Mouse (Mus musculus) MEL (cell line): Measurements from ENCODE around the gene Cdhr4. TPM values are rescaled to one million over a fixed set of nuclear protein-coding genes. Genes with fewer than 3 reads are reported as not detected.
A peak's percentile ranks its signal among the peaks of the same experiment; 100 is the strongest.

ENCODE experiments used
- BHLHE40 ChIP-seq: IDR thresholded peaks from 2 replicates; pipeline ENCODE4 v1.6.1; 2012; ENCODE audit warnings: low read depth, mild to moderate bottlenecking, inconsistent platforms, low read length, improper control_type of control experiment, borderline replicate concordance
- CHD2 ChIP-seq: IDR thresholded peaks from 2 replicates; pipeline ENCODE4 v1.6.1; 2011; ENCODE audit warnings: low read length, improper control_type of control experiment
- CTCF ChIP-seq, 3 experiments: IDR thresholded peaks in 2 of 3; conservative IDR thresholded peaks in 1 of 3; 2 replicates each; pipeline ENCODE4 v1.5.1; 2011 to 2012; ENCODE audit warnings: low read length in 3 of 3, low read depth in 2 of 3, mild to moderate bottlenecking in 2 of 3, improper control_type of control experiment in 1 of 3, inconsistent platforms in 1 of 3, mixed read lengths in 1 of 3, moderate library complexity in 1 of 3; ENCODE audit not compliant: control insufficient read depth in 1 of 3, insufficient read depth in 1 of 3, poor library complexity in 1 of 3, severe bottlenecking in 1 of 3
- E2F4 ChIP-seq: IDR thresholded peaks from 2 replicates; pipeline ENCODE4 v1.6.1; 2011; ENCODE audit warnings: low read depth, low read length, improper control_type of control experiment, borderline replicate concordance
- ELF1 ChIP-seq: IDR thresholded peaks from 2 replicates; pipeline ENCODE4 v1.6.1; 2014; ENCODE audit warnings: low read depth, mild to moderate bottlenecking, inconsistent platforms, low read length, improper control_type of control experiment, moderate library complexity
- ETS1 ChIP-seq: IDR thresholded peaks from 2 replicates; pipeline ENCODE4 v1.6.1; 2012; ENCODE audit warnings: low read depth, mild to moderate bottlenecking, inconsistent platforms, low read length, improper control_type of control experiment, moderate library complexity
- GABPA ChIP-seq: IDR thresholded peaks from 2 replicates; pipeline ENCODE4 v1.6.1; 2012; ENCODE audit warnings: low read depth, mild to moderate bottlenecking, inconsistent platforms, low read length, improper control_type of control experiment, moderate library complexity
- GATA1 ChIP-seq: IDR thresholded peaks from 2 replicates; pipeline ENCODE4 v1.6.1; 2011; ENCODE audit warnings: low read depth, low read length, improper control_type of control experiment
- JUND ChIP-seq: IDR thresholded peaks from 2 replicates; pipeline ENCODE4 v1.6.1; 2011; ENCODE audit warnings: low read depth, mild to moderate bottlenecking, improper control_type of control experiment, low read length
- MAFK ChIP-seq: IDR thresholded peaks from 2 replicates; pipeline ENCODE4 v1.6.1; 2011; ENCODE audit warnings: low read depth, mild to moderate bottlenecking, low read length, improper control_type of control experiment, borderline replicate concordance
- MAX ChIP-seq: IDR thresholded peaks from 2 replicates; pipeline ENCODE4 v1.6.1; 2011; ENCODE audit warnings: low read length, improper control_type of control experiment
- MAZ ChIP-seq: IDR thresholded peaks from 2 replicates; pipeline ENCODE4 v1.6.1; 2012; ENCODE audit warnings: low read depth, mild to moderate bottlenecking, inconsistent platforms, low read length, improper control_type of control experiment
- MEF2A ChIP-seq: IDR thresholded peaks from 2 replicates; pipeline ENCODE4 v1.6.1; 2014; ENCODE audit warnings: low read depth, mild to moderate bottlenecking, inconsistent platforms, low read length, improper control_type of control experiment; ENCODE audit not compliant: poor library complexity, insufficient replicate concordance, severe bottlenecking; ENCODE audit errors: extremely low read depth
- MXI1 ChIP-seq: IDR thresholded peaks from 2 replicates; pipeline ENCODE4 v1.6.1; 2011; ENCODE audit warnings: mild to moderate bottlenecking, low read depth, low read length, improper control_type of control experiment
- MYB ChIP-seq: IDR thresholded peaks from 2 replicates; pipeline ENCODE4 v1.6.1; 2011; ENCODE audit warnings: mild to moderate bottlenecking, low read depth, low read length, improper control_type of control experiment
- NELFE ChIP-seq: IDR thresholded peaks from 2 replicates; pipeline ENCODE4 v1.6.1; 2011; ENCODE audit warnings: low read depth, low read length, improper control_type of control experiment
- POLR2A ChIP-seq, 2 experiments: IDR thresholded peaks; 2 replicates each; pipeline ENCODE4 v1.6.1; 2011 to 2012; ENCODE audit warnings: low read length in 2 of 2, mild to moderate bottlenecking in 2 of 2, control low read depth in 1 of 2, improper control_type of control experiment in 1 of 2, low read depth in 1 of 2, moderate library complexity in 1 of 2; ENCODE audit not compliant: control insufficient read depth in 1 of 2, insufficient read depth in 1 of 2, poor library complexity in 1 of 2
- POLR2AphosphoS5 ChIP-seq: IDR thresholded peaks from 2 replicates; pipeline ENCODE4 v1.6.1; 2012; ENCODE audit warnings: low read depth, borderline replicate concordance, mild to moderate bottlenecking, inconsistent platforms, low read length, moderate library complexity, mixed read lengths
- RCOR1 ChIP-seq: IDR thresholded peaks from 2 replicates; pipeline ENCODE4 v1.6.1; 2012; ENCODE audit warnings: low read depth, mild to moderate bottlenecking, inconsistent platforms, low read length, improper control_type of control experiment
- TAL1 ChIP-seq: IDR thresholded peaks from 2 replicates; pipeline ENCODE4 v1.6.1; 2012; ENCODE audit warnings: mild to moderate bottlenecking, inconsistent platforms, low read length, moderate library complexity, mixed read lengths
- TBP ChIP-seq: IDR thresholded peaks from 2 replicates; pipeline ENCODE4 v1.8.0; 2011; ENCODE audit warnings: low read depth, low read length, improper control_type of control experiment
- USF1 ChIP-seq: IDR thresholded peaks from 2 replicates; pipeline ENCODE4 v1.6.1; 2014; ENCODE audit warnings: low read depth, mild to moderate bottlenecking, inconsistent platforms, low read length, improper control_type of control experiment, moderate library complexity
- ZC3H11A ChIP-seq: IDR thresholded peaks from 2 replicates; pipeline ENCODE4 v1.6.1; 2012; ENCODE audit warnings: low read depth, mild to moderate bottlenecking, inconsistent platforms, low read length, improper control_type of control experiment
- ZKSCAN1 ChIP-seq: IDR thresholded peaks from 2 replicates; pipeline ENCODE4 v1.6.1; 2012; ENCODE audit warnings: low read depth, mild to moderate bottlenecking, inconsistent platforms, low read length, improper control_type of control experiment, moderate library complexity
- polyA plus RNA-seq, 2 experiments: library from polyadenylated mRNA; stranded (reverse) in 1 of 2; unstranded in 1 of 2; fragments of >175 nt in 1 of 2; fragments of >200 nt in 1 of 2; gene quantifications; 2 replicates each; pipeline versions ENCODE4 v1.2.1 to v1.2.4; 2012; ENCODE audit warnings: low replicate concordance in 2 of 2, low read depth in 1 of 2; ENCODE audit not compliant: insufficient read length in 2 of 2, insufficient read depth in 1 of 2, missing spikeins in 1 of 2
- total RNA-seq: library from RNA; depleted of rRNA; stranded (reverse); fragments of 300-350 nt; gene quantifications from 2 replicates; pipeline ENCODE4 v1.2.3, GENCODE M21; 2012

Gene Cdhr4
- total and polyA plus RNA-seq, 3 experiments, result 1.5 to 4.4 TPM; not detected in 1

- no peak for TF ChIP-seq MAFK
- no peak for TF ChIP-seq CTCF (IDR thresholded peaks at IDR 0.05 in 2 of 3, conservative IDR thresholded peaks at IDR 0.05 in 1 of 3; ENCODE audit: control insufficient read depth in 1 of 3, insufficient read depth in 1 of 3, low read depth in 2 of 3, low read length in 3 of 3, poor library complexity in 1 of 3, severe bottlenecking in 1 of 3)
- no peak for TF ChIP-seq E2F4
- no peak for TF ChIP-seq ZC3H11A
- TF ChIP-seq MAX, result peak; percentile 99
- TF ChIP-seq ETS1, result no peak
- TF ChIP-seq RCOR1, result no peak; the same call in 1 of the 2 replicates
- TF ChIP-seq POLR2A (IDR thresholded peaks at IDR 0.05; ENCODE audit: control insufficient read depth in 1 of 2, insufficient read depth in 1 of 2, low read depth in 1 of 2, low read length in 2 of 2, poor library complexity in 1 of 2), result peak; percentile 71 to 96
- TF ChIP-seq JUND, result no peak
- TF ChIP-seq MAZ, result no peak
- TF ChIP-seq ELF1, result no peak
- no peak for TF ChIP-seq MEF2A
- no peak for TF ChIP-seq ZKSCAN1
- TF ChIP-seq NELFE, result peak; percentile 92
- no peak for TF ChIP-seq TAL1
- no peak for TF ChIP-seq GABPA
- TF ChIP-seq GATA1, result no peak
- peak; percentile 82 for TF ChIP-seq CHD2
- no peak for TF ChIP-seq POLR2AphosphoS5
- TF ChIP-seq USF1, result peak; percentile 100
- TF ChIP-seq MXI1, result peak; percentile 70
- TF ChIP-seq MYB, result no peak
- TF ChIP-seq BHLHE40, result peak; percentile 100
- TF ChIP-seq TBP, result peak; percentile 80
Observed at GRCm38 (mm10) chr9:108001922-108002770, 9.8 kb downstream of the Cdhr4 start, which contains the start of gene Ip6k1 (continued).
